Mouse (Mus musculus) myocyte (in vitro differentiated cells): Measurements from ENCODE around the gene Gm42906. TPM values are rescaled to one million over a fixed set of nuclear protein-coding genes. Genes with fewer than 3 reads are reported as not detected.

Experiments
- H3K27me3 ChIP-seq: one replicate; pipeline ENCODE4 v1.6.1; 2011; ENCODE audit not compliant: control insufficient read depth, insufficient read depth, insufficient read length
- H3K36me3 ChIP-seq: one replicate; pipeline ENCODE4 v1.6.1; 2011; ENCODE audit not compliant: control insufficient read depth, insufficient read depth
- H3K4me2 ChIP-seq: one replicate; pipeline ENCODE4 v1.6.1; 2011; ENCODE audit warnings: low read depth, control low read depth
- H3K4me3 ChIP-seq: one replicate; pipeline ENCODE4 v1.5.1; 2011; ENCODE audit warnings: mild to moderate bottlenecking, control low read depth, moderate library complexity
- H3K79me2 ChIP-seq: one replicate; pipeline ENCODE4 v1.6.1; 2011; ENCODE audit not compliant: control insufficient read depth, insufficient read depth
- H3ac ChIP-seq: one replicate; pipeline ENCODE4 v1.6.1; 2011; ENCODE audit not compliant: control insufficient read depth, insufficient read length
- CEBPB ChIP-seq: IDR thresholded peaks from 2 replicates; pipeline ENCODE4 v1.6.1; 2011; ENCODE audit warnings: mild to moderate bottlenecking, moderate library complexity; ENCODE audit not compliant: poor library complexity, insufficient read depth, severe bottlenecking
- E2F4 ChIP-seq: IDR thresholded peaks from one replicate; pipeline ENCODE4 v1.6.1; 2011; ENCODE audit warnings: mild to moderate bottlenecking, control low read depth, moderate library complexity; ENCODE audit not compliant: insufficient read depth
- MAX ChIP-seq: IDR thresholded peaks from one replicate; pipeline ENCODE4 v1.6.1; 2011; ENCODE audit warnings: low read depth, mild to moderate bottlenecking, control low read depth
- MYOD1 ChIP-seq, 3 experiments: IDR thresholded peaks; one replicate each; pipeline ENCODE4 v1.6.1; 2011; ENCODE audit warnings: control low read depth in 2 of 3, low read depth in 2 of 3, mild to moderate bottlenecking in 2 of 3, moderate library complexity in 1 of 3; ENCODE audit not compliant: insufficient read length in 2 of 3, control insufficient read depth in 1 of 3
- MYOG ChIP-seq, 3 experiments: IDR thresholded peaks; one replicate each; pipeline ENCODE4 v1.6.1; 2011; ENCODE audit warnings: control low read depth in 2 of 3, low read depth in 2 of 3, mild to moderate bottlenecking in 2 of 3; ENCODE audit not compliant: insufficient read length in 2 of 3, control insufficient read depth in 1 of 3, insufficient read depth in 1 of 3
- POLR2A ChIP-seq: IDR thresholded peaks from one replicate; pipeline ENCODE4 v1.6.1; 2011; ENCODE audit warnings: low read depth, mild to moderate bottlenecking, control low read depth, moderate library complexity; ENCODE audit not compliant: insufficient read length
- POLR2AphosphoS2 ChIP-seq: IDR thresholded peaks from one replicate; pipeline ENCODE4 v1.6.1; 2011; ENCODE audit warnings: low read depth, control low read depth; ENCODE audit not compliant: insufficient read length
- REST ChIP-seq: IDR thresholded peaks from one replicate; pipeline ENCODE4 v1.6.1; 2011; ENCODE audit warnings: mild to moderate bottlenecking, control low read depth, moderate library complexity; ENCODE audit not compliant: insufficient read depth, insufficient read length
- SRF ChIP-seq: IDR thresholded peaks from one replicate; pipeline ENCODE4 v1.6.1; 2011; ENCODE audit warnings: low read depth; ENCODE audit not compliant: control insufficient read depth, insufficient read length
- TCF12 ChIP-seq: IDR thresholded peaks from one replicate; pipeline ENCODE4 v1.6.1; 2011; ENCODE audit warnings: mild to moderate bottlenecking, control low read depth; ENCODE audit not compliant: poor library complexity, insufficient read depth, severe bottlenecking
- TCF3 ChIP-seq: IDR thresholded peaks from one replicate; pipeline ENCODE4 v1.6.1; 2011; ENCODE audit warnings: low read depth, control low read depth; ENCODE audit not compliant: insufficient read length
- USF1 ChIP-seq: IDR thresholded peaks from one replicate; pipeline ENCODE4 v1.6.1; 2011; ENCODE audit warnings: low read depth, mild to moderate bottlenecking, control low read depth, moderate library complexity
- polyA plus RNA-seq: library from polyadenylated mRNA; unstranded; fragments of >200 nt; fragmentation: generic; extraction: Trizol; gene quantifications from one replicate; pipeline ENCODE4 v1.2.1, GENCODE M21; 2012; ENCODE audit warnings: missing spikeins

Gm42906 gene
- polyA plus RNA-seq, 1 experiment, result not detected

- H3K79me2 ChIP-seq, result no peaks in the 10 kb centered on the region
- no peaks in the 10 kb centered on the region for H3K27me3 ChIP-seq
- H3K4me3 ChIP-seq, result no peak overlapping the region
- H3ac ChIP-seq, result no peak overlapping the region
- H3K36me3 ChIP-seq, result no peaks in the 10 kb centered on the region
- H3K4me2 ChIP-seq, result no peak overlapping the region
- TF ChIP-seq TCF3 (no peak), POLR2A (no peak), MYOD1 (IDR thresholded peaks at IDR 0.05; ENCODE audit: control insufficient read depth in 1 of 3, insufficient read length in 2 of 3, low read depth in 2 of 3) (peak in 2 of 3 experiments; percentile 60 to 84), E2F4 (no peak), SRF (no peak), POLR2AphosphoS2 (no peak), TCF12 (peak; percentile 73), MYOG (IDR thresholded peaks at IDR 0.05; ENCODE audit: control insufficient read depth in 1 of 3, insufficient read depth in 1 of 3, insufficient read length in 2 of 3, low read depth in 2 of 3) (peak in 1 of 3 experiments; percentile 84), MAX (no peak), CEBPB (no peak), USF1 (no peak), REST (no peak)
Observed at GRCm38 (mm10) chr5:151213097-151213496, 214.9 kb downstream of the Gm42906 start.

- H3K79me2 ChIP-seq, result no peaks in the 10 kb centered on the region
- TF ChIP-seq POLR2A (no peak), TCF12 (no peak), USF1 (no peak), SRF (no peak), CEBPB (no peak), MYOG (IDR thresholded peaks at IDR 0.05; ENCODE audit: control insufficient read depth in 1 of 3, insufficient read depth in 1 of 3, insufficient read length in 2 of 3, low read depth in 2 of 3) (no peak), TCF3 (no peak), MAX (no peak), POLR2AphosphoS2 (no peak), MYOD1 (IDR thresholded peaks at IDR 0.05; ENCODE audit: control insufficient read depth in 1 of 3, insufficient read length in 2 of 3, low read depth in 2 of 3) (no peak), REST (no peak), E2F4 (no peak)
- no peak overlapping the region for H3ac ChIP-seq
- peak overlapping the region; percentile 61 for H3K4me2 ChIP-seq
- no peak overlapping the region for H3K4me3 ChIP-seq
- H3K36me3 ChIP-seq, result no peaks in the 10 kb centered on the region
- H3K27me3 ChIP-seq, result no peaks in the 10 kb centered on the region
Observed at GRCm38 (mm10) chr5:151210869-151211268, 217.1 kb downstream of the Gm42906 start.

DNA sequence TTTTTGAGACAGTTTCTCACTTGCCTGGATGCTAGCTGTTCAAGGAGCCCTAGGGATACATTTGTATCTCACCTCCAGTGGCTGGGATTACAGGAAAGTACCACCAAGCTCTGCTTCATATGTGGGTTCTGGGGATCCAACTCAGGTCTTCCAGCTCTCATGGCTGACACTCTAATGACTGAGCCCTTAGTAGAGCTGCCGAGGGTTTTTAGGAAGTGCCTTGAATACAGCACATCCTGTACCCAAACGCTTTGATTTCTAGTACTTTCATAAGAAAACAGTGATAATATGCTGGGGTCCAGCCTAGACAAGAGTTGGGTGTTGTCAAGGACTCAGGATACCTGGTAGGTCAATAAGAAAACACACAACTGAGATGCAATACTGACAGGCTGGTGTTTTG lies 217.9 kb downstream of the Gm42906 start:
- TF ChIP-seq TCF3, result no peak
- no peak for TF ChIP-seq POLR2AphosphoS2
- TF ChIP-seq MYOD1 (IDR thresholded peaks at IDR 0.05; ENCODE audit: control insufficient read depth in 1 of 3, insufficient read length in 2 of 3, low read depth in 2 of 3), result no peak
- TF ChIP-seq E2F4, result no peak
- no peak for TF ChIP-seq USF1
- no peak for TF ChIP-seq CEBPB
- no peak for TF ChIP-seq POLR2A
- no peak for TF ChIP-seq MYOG (IDR thresholded peaks at IDR 0.05; ENCODE audit: control insufficient read depth in 1 of 3, insufficient read depth in 1 of 3, insufficient read length in 2 of 3, low read depth in 2 of 3)
- no peak for TF ChIP-seq SRF
- TF ChIP-seq TCF12, result no peak
- TF ChIP-seq REST, result no peak
- TF ChIP-seq MAX, result no peak
- Histone ChIP-seq H3K79me2 (no peaks in the 10 kb centered on the region), H3K4me2 (peak overlapping the region; percentile 61), H3ac (no peak overlapping the region), H3K4me3 (no peak overlapping the region), H3K27me3 (no peaks in the 10 kb centered on the region), H3K36me3 (no peaks in the 10 kb centered on the region)

DNA sequence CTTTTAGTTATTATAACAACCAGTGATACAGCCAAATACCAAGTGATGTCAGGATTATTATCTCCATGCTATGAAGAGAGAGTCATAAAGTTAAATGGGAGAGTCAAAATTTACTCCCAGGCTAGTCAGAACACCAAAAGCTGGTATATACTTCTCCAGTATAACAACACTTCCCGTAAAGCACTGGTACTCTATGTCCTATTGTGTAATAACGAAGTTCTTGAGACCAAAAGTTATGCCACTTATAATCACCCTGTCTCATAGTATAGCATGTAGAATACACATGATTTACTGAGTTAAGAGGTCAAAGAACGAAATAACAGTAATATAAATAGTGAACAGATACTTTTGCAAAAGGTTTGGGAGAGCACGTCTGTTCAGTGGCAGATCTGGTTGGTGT lies 222.9 kb downstream of the Gm42906 start:
- Histone ChIP-seq H3K4me3 (no peak overlapping the region), H3K27me3 (no peaks in the 10 kb centered on the region), H3K36me3 (no peaks in the 10 kb centered on the region), H3K79me2 (no peaks in the 10 kb centered on the region), H3K4me2 (no peak overlapping the region), H3ac (no peak overlapping the region)
- TF ChIP-seq POLR2AphosphoS2 (no peak), POLR2A (no peak), MYOG (IDR thresholded peaks at IDR 0.05; ENCODE audit: control insufficient read depth in 1 of 3, insufficient read depth in 1 of 3, insufficient read length in 2 of 3, low read depth in 2 of 3) (no peak), TCF3 (no peak), USF1 (no peak), SRF (no peak), E2F4 (no peak), MYOD1 (IDR thresholded peaks at IDR 0.05; ENCODE audit: control insufficient read depth in 1 of 3, insufficient read length in 2 of 3, low read depth in 2 of 3) (no peak), REST (no peak), CEBPB (no peak), MAX (no peak), TCF12 (no peak)

DNA sequence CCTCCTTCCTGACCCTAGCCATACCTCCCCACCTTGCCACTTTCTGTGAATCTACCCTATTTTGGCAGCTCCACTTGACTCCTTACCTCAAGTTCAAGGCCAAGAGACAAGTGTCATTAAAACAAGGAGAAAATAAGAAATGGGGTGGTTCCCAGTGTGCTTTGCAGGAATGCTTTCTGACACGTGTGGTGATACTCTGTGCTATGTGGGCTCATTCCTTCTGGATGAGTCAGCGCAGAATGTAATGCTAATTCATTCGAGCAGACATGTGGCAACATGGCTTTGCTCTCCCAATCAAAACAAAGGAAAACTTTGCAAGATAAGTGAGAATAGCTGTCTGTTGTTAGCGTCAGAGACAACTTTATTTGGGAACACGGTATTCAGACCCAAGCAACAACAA lies 225.0 kb downstream of the Gm42906 start:
- Histone ChIP-seq H3K36me3 (no peaks in the 10 kb centered on the region), H3K27me3 (no peaks in the 10 kb centered on the region), H3K4me2 (no peak overlapping the region), H3ac (no peak overlapping the region), H3K79me2 (no peaks in the 10 kb centered on the region), H3K4me3 (no peak overlapping the region)
- peak; percentile 41 for TF ChIP-seq MAX
- no peak for TF ChIP-seq REST
- TF ChIP-seq USF1, result peak; percentile 50
- no peak for TF ChIP-seq TCF12
- TF ChIP-seq E2F4, result no peak
- TF ChIP-seq TCF3, result no peak
- no peak for TF ChIP-seq MYOD1 (IDR thresholded peaks at IDR 0.05; ENCODE audit: control insufficient read depth in 1 of 3, insufficient read length in 2 of 3, low read depth in 2 of 3)
- no peak for TF ChIP-seq MYOG (IDR thresholded peaks at IDR 0.05; ENCODE audit: control insufficient read depth in 1 of 3, insufficient read depth in 1 of 3, insufficient read length in 2 of 3, low read depth in 2 of 3)
- TF ChIP-seq SRF, result no peak
- peak; percentile 59; the same call in 1 of the 2 replicates for TF ChIP-seq CEBPB
- TF ChIP-seq POLR2AphosphoS2, result no peak
- no peak for TF ChIP-seq POLR2A
